Mouse (Mus musculus) G1E-ER4 (cell line): Measurements from ENCODE around the gene Mgat1. TPM values are rescaled to one million over a fixed set of nuclear protein-coding genes. Genes with fewer than 3 reads are reported as not detected.

Experiments
- GATA1 ChIP-seq: IDR thresholded peaks from one replicate; pipeline ENCODE4 v1.8.0; 2012; ENCODE audit warnings: low read length, inconsistent platforms
- polyA plus RNA-seq: library from polyadenylated mRNA; stranded (reverse); fragments of >175 nt; gene quantifications from 2 replicates; pipeline ENCODE4 v1.2.3, GENCODE M21; 2012

Mgat1 gene
- polyA plus RNA-seq, 1 experiment, result 51.8 TPM

GRCm38 (mm10) chr11:49235459-49236207 is 8.4 kb upstream of the Mgat1 start:
- TF ChIP-seq GATA1, result no peak

DNA sequence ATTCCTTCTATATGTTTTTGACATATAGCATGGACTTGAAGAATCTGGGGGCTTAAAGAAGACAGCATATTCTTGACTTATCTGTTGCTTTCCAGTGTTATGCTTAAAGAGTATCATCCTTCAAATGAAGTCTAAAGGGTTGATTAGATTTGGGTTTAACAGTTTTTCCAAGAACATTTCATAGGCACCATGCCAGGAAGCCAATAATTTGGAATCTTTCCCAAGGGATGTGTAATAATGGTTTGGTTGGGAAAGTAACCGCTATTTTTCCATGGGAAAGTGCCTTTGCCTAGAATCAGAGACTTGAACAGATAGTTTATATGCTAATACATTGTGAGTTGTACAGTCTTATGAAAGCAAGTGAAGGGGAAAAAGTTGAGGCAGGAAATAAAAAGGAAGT is 7.1 kb upstream of the Mgat1 start:
- TF ChIP-seq GATA1, result no peak

- no peak for TF ChIP-seq GATA1
Measured at GRCm38 (mm10) chr11:49237532-49237931, 6.5 kb upstream of the Mgat1 start.

DNA sequence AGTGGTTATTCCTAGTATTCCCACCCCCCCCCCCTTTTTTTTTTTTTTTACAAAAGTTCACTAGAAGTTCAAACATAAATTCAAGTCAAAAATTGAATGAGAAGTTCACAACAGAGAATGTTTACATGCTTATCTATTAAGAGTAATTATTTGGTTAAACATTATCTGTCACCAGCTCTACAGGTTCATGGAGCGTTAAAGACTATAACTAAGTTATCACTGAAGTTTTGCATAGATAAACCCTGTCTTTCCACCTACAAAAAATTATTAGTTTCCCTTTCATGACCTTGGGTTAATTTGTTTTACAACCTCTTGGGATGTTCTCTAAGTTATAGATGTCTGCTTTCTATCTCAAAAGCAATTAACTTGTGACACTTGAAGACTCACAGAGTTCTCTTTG is 3.7 kb upstream of the Mgat1 start:
- no peak for TF ChIP-seq GATA1

GRCm38 (mm10) chr11:49240874-49241273 is 3.1 kb upstream of the Mgat1 start:
- TF ChIP-seq GATA1, result no peak

DNA sequence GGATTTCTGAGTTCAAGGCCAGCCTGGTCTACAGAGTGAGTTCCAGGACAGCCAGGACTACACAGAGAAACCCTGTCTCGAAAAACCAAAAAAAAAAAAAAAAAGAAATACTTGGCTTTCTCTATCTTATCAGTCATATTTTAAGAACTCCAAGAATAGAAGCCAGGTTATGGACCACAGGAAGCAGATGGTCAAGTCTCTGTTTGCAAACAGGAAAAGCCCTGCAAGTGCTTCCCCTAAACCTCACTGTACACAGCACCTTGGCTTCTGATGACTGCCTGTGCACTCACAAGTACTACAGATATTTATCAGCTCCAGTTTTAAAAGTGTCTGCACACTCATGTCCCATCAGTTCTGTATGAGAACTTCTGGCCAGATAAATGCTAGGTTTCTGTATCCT is 2.5 kb upstream of the Mgat1 start:
- peak; percentile 24 for TF ChIP-seq GATA1

GRCm38 (mm10) chr11:49242944-49243626 is 906 bp upstream of the Mgat1 start:
- no peak for TF ChIP-seq GATA1

DNA sequence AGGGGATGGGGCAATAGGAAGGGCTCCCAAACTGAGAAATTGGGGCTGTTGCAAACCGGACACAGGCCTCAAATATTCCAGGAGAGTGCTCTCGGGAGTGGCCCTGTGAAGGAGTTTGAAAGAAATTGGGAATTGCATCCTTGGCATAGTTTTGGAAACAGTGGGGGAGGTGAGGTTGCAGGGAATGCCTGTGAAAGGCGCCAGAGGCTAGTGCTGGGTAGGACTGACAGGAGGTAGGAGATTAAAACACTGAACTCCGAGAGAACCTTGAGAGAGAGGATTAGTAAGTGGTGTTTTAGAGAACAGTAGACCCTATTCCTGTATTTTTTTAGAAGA is 572 bp downstream of the Mgat1 start:
- no peak for TF ChIP-seq GATA1

DNA sequence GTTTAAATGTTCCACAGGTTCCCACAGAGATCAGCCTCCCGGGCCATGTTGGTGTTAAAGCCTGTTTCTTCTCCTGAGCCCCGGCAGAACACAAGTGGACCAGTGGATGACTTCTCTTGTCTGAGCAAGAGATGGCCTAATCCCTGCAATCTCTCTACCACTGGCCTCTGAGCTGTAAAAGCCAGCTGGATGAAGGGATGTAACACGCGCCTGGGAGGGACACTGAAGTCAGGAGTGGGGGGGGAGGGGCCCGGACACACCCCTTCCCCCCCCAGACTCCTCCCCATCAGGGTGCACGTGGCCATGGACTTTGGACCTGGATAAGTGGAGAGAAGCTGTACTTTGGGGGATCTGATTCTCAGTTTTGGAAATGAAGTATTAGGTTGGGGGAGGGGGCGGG is 1.2 kb downstream of the Mgat1 start:
- no peak for TF ChIP-seq GATA1

DNA sequence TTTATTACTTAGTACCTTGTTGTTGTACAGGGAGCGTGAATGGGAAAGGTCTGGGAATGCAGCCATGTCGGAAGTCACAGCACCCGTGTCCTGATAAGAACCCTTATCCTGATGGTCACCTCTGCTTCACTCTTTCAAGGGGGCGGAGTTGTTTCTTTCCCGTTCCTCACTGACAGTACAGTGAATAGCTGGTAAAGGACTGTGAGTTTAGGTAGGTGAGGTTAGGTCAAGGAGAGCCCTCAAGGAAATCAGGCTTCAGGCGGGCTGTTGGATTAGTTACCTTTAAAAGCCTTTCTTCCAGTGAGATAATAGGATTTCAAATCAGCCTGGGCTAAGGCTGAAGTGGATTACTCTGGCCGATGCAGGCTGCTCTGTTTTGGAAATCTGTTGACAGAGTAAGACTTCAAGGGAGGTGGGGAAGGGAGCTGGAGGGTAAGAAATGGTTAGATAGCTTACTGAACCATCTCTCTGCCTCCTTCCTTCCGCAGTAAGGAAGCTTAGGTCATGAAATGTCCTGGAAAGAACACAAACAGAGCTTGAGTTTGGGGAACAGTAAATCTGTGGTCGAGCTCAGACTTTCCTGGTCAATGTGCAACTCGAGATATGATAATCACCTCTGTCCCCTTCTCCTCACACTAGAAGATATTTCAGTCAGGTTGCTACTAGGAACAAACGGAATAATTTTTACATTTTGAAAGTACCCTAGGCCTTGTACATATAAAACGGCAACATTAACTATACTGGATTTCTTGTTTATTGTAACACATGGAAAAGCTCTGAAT is 1.8 kb downstream of the Mgat1 start:
- peak; percentile 11 for TF ChIP-seq GATA1

DNA sequence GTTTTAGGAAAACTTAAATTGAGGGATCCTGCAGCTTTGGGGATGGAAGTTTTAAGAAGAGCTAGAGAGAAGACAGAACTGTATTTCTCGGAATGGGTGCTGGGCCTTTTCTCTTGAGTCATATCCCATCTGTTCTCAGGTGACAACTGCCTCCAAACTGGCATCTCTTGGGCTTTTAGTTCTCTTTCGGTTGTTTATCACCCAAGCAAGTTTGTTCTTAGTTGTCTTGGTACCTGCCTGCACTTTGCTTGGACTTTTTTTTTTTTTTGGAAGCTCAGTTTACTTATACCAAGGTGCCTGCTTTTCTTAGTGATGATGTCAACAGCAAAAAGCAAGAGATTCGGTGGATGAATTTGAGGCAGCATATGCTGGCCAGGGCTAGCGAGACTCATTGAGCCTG is 2.5 kb downstream of the Mgat1 start:
- TF ChIP-seq GATA1, result no peak

DNA sequence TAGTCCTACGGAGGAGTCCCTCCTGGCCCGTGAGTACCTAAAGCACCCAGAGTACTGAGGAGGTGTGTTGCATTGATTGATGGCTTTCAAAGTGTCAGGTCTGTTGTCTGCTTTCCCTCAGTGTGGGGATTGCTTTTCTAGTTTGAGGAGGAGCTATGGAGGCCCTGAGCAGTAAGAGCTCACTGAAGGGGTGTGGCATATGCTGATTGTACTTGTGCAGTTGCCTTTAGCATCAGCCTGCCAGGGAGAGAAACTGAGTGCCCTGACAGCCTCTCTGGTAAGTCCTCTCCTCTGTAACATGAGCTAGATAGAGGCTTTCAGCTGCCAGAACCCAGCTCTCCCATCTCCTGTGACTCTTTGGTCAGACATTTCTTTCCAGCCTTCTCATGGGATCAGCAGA is 3.3 kb downstream of the Mgat1 start:
- no peak for TF ChIP-seq GATA1

DNA sequence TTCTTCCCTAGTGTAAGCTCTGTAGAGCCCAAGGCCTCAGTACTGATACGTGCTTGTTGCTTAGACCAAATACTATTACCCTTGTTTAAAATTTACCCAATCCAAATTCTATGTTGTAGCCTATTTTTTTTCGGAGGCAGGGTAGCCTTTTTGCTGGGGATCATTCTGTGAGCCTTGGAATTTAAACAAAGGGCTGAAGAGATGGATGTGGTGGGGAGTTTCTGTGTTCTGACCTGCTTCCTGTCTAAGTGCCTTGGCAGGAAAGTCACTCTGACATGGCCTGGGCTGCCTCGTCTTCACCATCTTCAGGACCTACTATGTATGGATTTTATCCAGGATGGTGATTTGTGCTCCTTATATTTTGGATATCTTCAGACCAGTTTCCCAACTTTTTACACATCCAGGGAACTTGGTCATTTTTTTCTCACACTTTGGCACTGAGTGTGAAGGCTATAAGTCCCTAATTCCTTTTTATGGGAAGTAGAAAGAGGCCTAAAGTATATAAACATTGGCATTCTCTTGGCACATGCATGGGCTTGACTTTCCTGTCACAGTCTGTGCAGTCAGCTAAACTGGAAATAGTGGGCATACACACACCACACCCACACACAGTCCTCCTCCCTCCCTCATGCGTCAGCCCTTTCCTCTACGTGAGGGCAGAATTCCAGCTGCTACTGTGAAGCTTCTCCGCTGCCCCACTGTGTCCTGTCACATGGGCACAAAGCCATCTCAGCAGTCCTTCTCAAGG is 4.4 kb downstream of the Mgat1 start:
- TF ChIP-seq GATA1, result no peak

DNA sequence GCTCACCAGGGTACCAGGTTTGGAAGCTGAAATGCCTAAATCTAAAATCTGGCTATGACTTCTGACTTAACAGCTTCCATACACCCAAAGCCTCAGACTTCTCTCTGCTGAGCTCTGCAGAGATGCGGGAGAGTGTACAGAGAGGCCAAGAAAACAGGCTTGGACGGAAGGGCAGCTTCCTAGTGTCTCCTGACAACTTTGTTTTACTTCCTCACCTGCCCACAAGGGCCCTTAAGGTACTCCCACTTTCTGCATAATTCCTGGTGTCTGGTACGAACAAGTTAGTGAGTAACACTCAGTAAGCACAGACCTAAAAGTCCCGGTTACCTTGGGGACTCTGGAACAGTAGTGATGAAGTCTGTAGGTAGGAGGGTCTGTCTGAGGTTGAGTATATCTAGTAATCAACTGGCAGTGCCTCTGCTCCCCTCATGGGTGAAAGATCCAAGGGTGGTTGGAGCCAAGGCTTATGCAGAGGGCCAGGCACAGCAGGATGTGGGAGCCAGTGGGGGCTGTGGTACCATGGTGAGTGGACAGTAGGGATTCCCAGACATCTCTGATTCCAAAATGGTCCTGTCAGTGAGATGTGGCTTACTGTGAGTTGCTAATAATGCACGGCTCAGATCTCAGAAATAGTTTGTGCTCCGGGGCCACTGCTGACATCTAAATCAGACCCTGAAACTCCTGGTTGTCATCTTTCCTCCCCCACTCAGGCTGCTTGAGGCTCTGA is 5.1 kb downstream of the Mgat1 start:
- TF ChIP-seq GATA1, result no peak

DNA sequence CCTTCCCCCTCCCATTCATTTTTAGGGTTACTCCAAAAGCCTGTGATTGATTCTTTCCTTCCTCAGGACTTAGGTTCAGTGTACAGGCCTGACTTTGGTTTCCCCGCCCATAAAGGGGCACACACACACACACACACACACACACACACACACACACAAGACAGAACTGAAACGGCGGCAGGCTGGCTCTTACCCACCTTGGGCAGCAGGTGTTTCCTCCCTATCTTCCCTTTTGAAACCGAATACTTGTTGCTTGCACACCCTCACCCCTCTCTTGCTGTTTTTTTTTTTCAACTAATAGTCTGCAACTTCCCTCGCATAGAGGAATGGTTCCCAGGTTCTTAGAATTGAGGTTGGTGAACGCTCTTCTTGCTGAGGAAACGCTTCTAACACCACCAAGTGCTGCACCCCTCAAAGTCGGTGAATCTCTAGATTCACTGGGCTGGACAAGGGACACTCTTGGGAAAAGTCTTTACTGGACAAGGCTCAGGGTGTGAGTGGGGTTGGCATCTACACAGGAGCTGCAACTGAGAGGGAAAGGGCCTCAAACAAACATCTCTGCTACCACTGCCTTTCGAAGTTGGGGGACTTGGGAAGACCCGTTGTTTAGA is 5.9 kb downstream of the Mgat1 start:
- TF ChIP-seq GATA1, result no peak
